Mouse (Mus musculus): ENCODE results near the gene Gm37419. TPM values are rescaled to one million over a fixed set of nuclear protein-coding genes. Genes with fewer than 3 reads are reported as not detected.

The Gm37419 gene
- polyA plus RNA-seq, 1 experiment from 2014 or later: not detected

- no peak overlapping the region for H3K9ac ChIP-seq (replicated peaks; ENCODE audit: low read length)
- H3K4me1 ChIP-seq (ENCODE audit: insufficient read depth, low read length): 0 out of 2 replicates have a peak, but pooled peaks cover 5% of the 10 kb centered on the region
- WGBS: 73% methylated on average over 14 of the region's 14 CpGs
- no peak overlapping the region for H3K4me3 ChIP-seq (ENCODE audit: low read length)
- H3K4me2 ChIP-seq (replicated peaks; ENCODE audit: low read depth, low read length): no peak overlapping the region
- no peak for ATAC-seq (ENCODE audit: low FRiP score, low TSS enrichment)
- peaks cover 10% of the 10 kb centered on the region; the same call in 1 of the 2 replicates for H3K36me3 ChIP-seq (ENCODE audit: insufficient read depth, low read length)
- H3K9me3 ChIP-seq (ENCODE audit: low read length): no peaks in the 10 kb centered on the region
- H3K27me3 ChIP-seq (ENCODE audit: insufficient read depth, low read length): no peaks in the 10 kb centered on the region
- no peak overlapping the region for H3K27ac ChIP-seq (ENCODE audit: low read length)
Measured at GRCm38 (mm10) chr16:23964706-23965367, 23.4 kb upstream of the Gm37419 start.

- no peak overlapping the region for H3K4me2 ChIP-seq (replicated peaks; ENCODE audit: low read depth, low read length)
- WGBS: 87% methylated on average over 14 of the region's 14 CpGs
Measured at GRCm38 (mm10) chr16:23966066-23966465, 22.2 kb upstream of the Gm37419 start.

GRCm38 (mm10) chr16:23967301-23967700 lies 21.0 kb upstream of the Gm37419 start:
- no peak overlapping the region for H3K27ac ChIP-seq (ENCODE audit: low read length)
- H3K9me3 ChIP-seq (ENCODE audit: low read length): no peaks in the 10 kb centered on the region
- H3K9ac ChIP-seq (replicated peaks; ENCODE audit: low read length): no peak overlapping the region
- 0 out of 2 replicates have a peak, but pooled peaks cover 5% of the 10 kb centered on the region for H3K4me1 ChIP-seq (ENCODE audit: insufficient read depth, low read length)
- no peaks in the 10 kb centered on the region for H3K27me3 ChIP-seq (ENCODE audit: insufficient read depth, low read length)
- WGBS: 89% methylated on average over 7 of the region's 7 CpGs
- no peak for ATAC-seq (ENCODE audit: low FRiP score, low TSS enrichment)
- no peak overlapping the region for H3K4me2 ChIP-seq (replicated peaks; ENCODE audit: low read depth, low read length)
- H3K36me3 ChIP-seq (ENCODE audit: insufficient read depth, low read length): peaks cover 10% of the 10 kb centered on the region; the same call in 1 of the 2 replicates
- no peak overlapping the region for H3K4me3 ChIP-seq (ENCODE audit: low read length)

More at GRCm38 (mm10) chr16:23966066-23966465, 22.2 kb upstream of the Gm37419 start:
- Histone ChIP-seq H3K36me3 (ENCODE audit: insufficient read depth, low read length) (peaks cover 10% of the 10 kb centered on the region; the same call in 1 of the 2 replicates), H3K4me1 (ENCODE audit: insufficient read depth, low read length) (0 out of 2 replicates have a peak, but pooled peaks cover 5% of the 10 kb centered on the region), H3K27me3 (ENCODE audit: insufficient read depth, low read length) (no peaks in the 10 kb centered on the region), H3K4me3 (ENCODE audit: low read length) (no peak overlapping the region), H3K9me3 (ENCODE audit: low read length) (no peaks in the 10 kb centered on the region), H3K27ac (ENCODE audit: low read length) (no peak overlapping the region), H3K9ac (replicated peaks; ENCODE audit: low read length) (no peak overlapping the region)
- ATAC-seq (ENCODE audit: low FRiP score, low TSS enrichment): no peak

- 0 out of 2 replicates have a peak, but pooled peaks cover 5% of the 10 kb centered on the region for H3K4me1 ChIP-seq (ENCODE audit: insufficient read depth, low read length)
- no peak overlapping the region for H3K9ac ChIP-seq (replicated peaks; ENCODE audit: low read length)
- H3K4me3 ChIP-seq (ENCODE audit: low read length): no peak overlapping the region
- ATAC-seq (ENCODE audit: low FRiP score, low TSS enrichment): no peak
- H3K9me3 ChIP-seq (ENCODE audit: low read length): no peaks in the 10 kb centered on the region
- H3K36me3 ChIP-seq (ENCODE audit: insufficient read depth, low read length): peaks cover 10% of the 10 kb centered on the region; the same call in 1 of the 2 replicates
- H3K4me2 ChIP-seq (replicated peaks; ENCODE audit: low read depth, low read length): no peak overlapping the region
- H3K27me3 ChIP-seq (ENCODE audit: insufficient read depth, low read length): no peaks in the 10 kb centered on the region
- no peak overlapping the region for H3K27ac ChIP-seq (ENCODE audit: low read length)
- 81% methylated on average over 4 of the region's 4 CpGs for WGBS
Measured at GRCm38 (mm10) chr16:23968888-23969287, 19.4 kb upstream of the Gm37419 start.

- H3K27ac ChIP-seq (ENCODE audit: low read length): no peak overlapping the region
- H3K4me1 ChIP-seq (ENCODE audit: insufficient read depth, low read length): no peaks in the 10 kb centered on the region
- H3K36me3 ChIP-seq (ENCODE audit: insufficient read depth, low read length): peaks cover 10% of the 10 kb centered on the region
- no peaks in the 10 kb centered on the region for H3K9me3 ChIP-seq (ENCODE audit: low read length)
- no peak for ATAC-seq (ENCODE audit: low FRiP score, low TSS enrichment)
- no peak overlapping the region for H3K4me2 ChIP-seq (replicated peaks; ENCODE audit: low read depth, low read length)
- 65% methylated on average over 14 of the region's 14 CpGs for WGBS
- H3K27me3 ChIP-seq (ENCODE audit: insufficient read depth, low read length): no peaks in the 10 kb centered on the region
- no peak overlapping the region for H3K9ac ChIP-seq (replicated peaks; ENCODE audit: low read length)
- no peak overlapping the region for H3K4me3 ChIP-seq (ENCODE audit: low read length)
Measured at GRCm38 (mm10) chr16:23969919-23970318, 18.4 kb upstream of the Gm37419 start.

- WGBS: 71% methylated on average over 20 of the region's 20 CpGs
- H3K4me1 ChIP-seq (ENCODE audit: insufficient read depth, low read length): no peaks in the 10 kb centered on the region
- no peak overlapping the region for H3K9ac ChIP-seq (replicated peaks; ENCODE audit: low read length)
- no peaks in the 10 kb centered on the region for H3K27me3 ChIP-seq (ENCODE audit: insufficient read depth, low read length)
- H3K4me2 ChIP-seq (replicated peaks; ENCODE audit: low read depth, low read length): no peak overlapping the region
- no peak overlapping the region for H3K4me3 ChIP-seq (ENCODE audit: low read length)
- H3K27ac ChIP-seq (ENCODE audit: low read length): no peak overlapping the region
- H3K36me3 ChIP-seq (ENCODE audit: insufficient read depth, low read length): peaks cover 7% of the 10 kb centered on the region
- 0 out of 2 replicates have a peak, but pooled peaks have one; percentile 46 for ATAC-seq (ENCODE audit: low FRiP score, low TSS enrichment)
- H3K9me3 ChIP-seq (ENCODE audit: low read length): no peaks in the 10 kb centered on the region
Measured at GRCm38 (mm10) chr16:23972126-23972740, 16.0 kb upstream of the Gm37419 start.

GRCm38 (mm10) chr16:23972901-23973300 lies 15.4 kb upstream of the Gm37419 start:
- WGBS: 81% methylated on average over 11 of the region's 11 CpGs

GRCm38 (mm10) chr16:23973635-23974367 lies 14.5 kb upstream of the Gm37419 start:
- Histone ChIP-seq H3K27me3 (ENCODE audit: insufficient read depth, low read length) (no peaks in the 10 kb centered on the region), H3K4me3 (ENCODE audit: low read length) (no peak overlapping the region), H3K9me3 (ENCODE audit: low read length) (no peaks in the 10 kb centered on the region), H3K9ac (replicated peaks; ENCODE audit: low read length) (no peak overlapping the region), H3K36me3 (ENCODE audit: insufficient read depth, low read length) (no peaks in the 10 kb centered on the region; the same call in 1 of the 2 replicates), H3K4me1 (ENCODE audit: insufficient read depth, low read length) (no peaks in the 10 kb centered on the region), H3K27ac (ENCODE audit: low read length) (no peak overlapping the region), H3K4me2 (replicated peaks; ENCODE audit: low read depth, low read length) (no peak overlapping the region)
- WGBS: 91% methylated on average over 9 of the region's 9 CpGs
- ATAC-seq (ENCODE audit: low FRiP score, low TSS enrichment): no peak

More at GRCm38 (mm10) chr16:23972901-23973300, 15.4 kb upstream of the Gm37419 start:
- no peak for ATAC-seq (ENCODE audit: low FRiP score, low TSS enrichment)
- no peak overlapping the region for H3K4me3 ChIP-seq (ENCODE audit: low read length)
- H3K4me2 ChIP-seq (replicated peaks; ENCODE audit: low read depth, low read length): no peak overlapping the region
- no peaks in the 10 kb centered on the region for H3K4me1 ChIP-seq (ENCODE audit: insufficient read depth, low read length)
- no peak overlapping the region for H3K27ac ChIP-seq (ENCODE audit: low read length)
- no peaks in the 10 kb centered on the region for H3K27me3 ChIP-seq (ENCODE audit: insufficient read depth, low read length)
- peaks cover 3% of the 10 kb centered on the region for H3K36me3 ChIP-seq (ENCODE audit: insufficient read depth, low read length)
- no peak overlapping the region for H3K9ac ChIP-seq (replicated peaks; ENCODE audit: low read length)
- H3K9me3 ChIP-seq (ENCODE audit: low read length): no peaks in the 10 kb centered on the region

GRCm38 (mm10) chr16:23976196-23976595 lies 12.1 kb upstream of the Gm37419 start:
- H3K4me1 ChIP-seq (ENCODE audit: insufficient read depth, low read length): peaks cover 10% of the 10 kb centered on the region
- no peak overlapping the region for H3K4me2 ChIP-seq (replicated peaks; ENCODE audit: low read depth, low read length)
- H3K4me3 ChIP-seq (ENCODE audit: low read length): no peak overlapping the region
- H3K36me3 ChIP-seq (ENCODE audit: insufficient read depth, low read length): no peaks in the 10 kb centered on the region; the same call in 1 of the 2 replicates
- H3K27ac ChIP-seq (ENCODE audit: low read length): no peak overlapping the region
- H3K9me3 ChIP-seq (ENCODE audit: low read length): no peaks in the 10 kb centered on the region
- no peak for ATAC-seq (ENCODE audit: low FRiP score, low TSS enrichment)
- WGBS: 95% methylated on average over 2 of the region's 2 CpGs
- H3K9ac ChIP-seq (replicated peaks; ENCODE audit: low read length): no peak overlapping the region
- peaks cover 18% of the 10 kb centered on the region for H3K27me3 ChIP-seq (ENCODE audit: insufficient read depth, low read length)

Measured in kidney, embryonic 16.5 days (tissue).